Mouse (Mus musculus) urinary bladder, adult 2 months (tissue): Measurements from ENCODE around the gene Aox1. TPM values are rescaled to one million over a fixed set of nuclear protein-coding genes. Genes with fewer than 3 reads are reported as not detected.

ENCODE experiments used
- DNase-seq: peaks from one replicate; pipeline ENCODE4 v3.0.0; 2022; ENCODE audit warnings: low spot score
- polyA plus RNA-seq: library from polyadenylated mRNA; depleted of rRNA; stranded (reverse); fragments of >200 nt; gene quantifications from 2 replicates; pipeline ENCODE4 v1.2.3, GENCODE M21; 2012; rRNA removed

Gene Aox1
- polyA plus RNA-seq, 1 experiment = 29.5 TPM

GRCm38 (mm10) chr1:58110241-58110640 is 80.5 kb downstream of the Aox1 start:
- DNase-seq = no peak

GRCm38 (mm10) chr1:58111315-58111714 is 81.6 kb downstream of the Aox1 start:
- no peak for DNase-seq

- DNase-seq = peak; percentile 47
Measured at GRCm38 (mm10) chr1:58112880-58113279, 83.1 kb downstream of the Aox1 start, which contains the start of gene Aox3. Gene Aox3, plus strand, starts transcription at chr1:58113130.

- DNase-seq = no peak
Measured at GRCm38 (mm10) chr1:58113441-58113840, 83.7 kb downstream of the Aox1 start.

GRCm38 (mm10) chr1:58114021-58114560 is 84.4 kb downstream of the Aox1 start:
- no peak for DNase-seq

GRCm38 (mm10) chr1:58114666-58115375 is 85.1 kb downstream of the Aox1 start:
- no peak for DNase-seq

GRCm38 (mm10) chr1:58118231-58118630 is 88.5 kb downstream of the Aox1 start:
- DNase-seq = no peak

GRCm38 (mm10) chr1:58124901-58125300 is 95.2 kb downstream of the Aox1 start:
- no peak for DNase-seq

GRCm38 (mm10) chr1:58137891-58138290 is 108.2 kb downstream of the Aox1 start:
- no peak for DNase-seq

GRCm38 (mm10) chr1:58138986-58139385 is 109.3 kb downstream of the Aox1 start:
- DNase-seq = no peak

- no peak for DNase-seq
Measured at GRCm38 (mm10) chr1:58140607-58141006, 110.9 kb downstream of the Aox1 start.

- no peak for DNase-seq
Measured at GRCm38 (mm10) chr1:58144384-58145069, 114.8 kb downstream of the Aox1 start.

- DNase-seq = no peak
Measured at GRCm38 (mm10) chr1:58146026-58146425, 116.3 kb downstream of the Aox1 start.

GRCm38 (mm10) chr1:58147776-58148175 is 118.0 kb downstream of the Aox1 start:
- no peak for DNase-seq

GRCm38 (mm10) chr1:58152247-58152646 is 122.5 kb downstream of the Aox1 start:
- DNase-seq = no peak

Other genes with a start within 250 kb of the Aox1 start
- 0.76 and 1.1 TPM in 2 replicates for gene Sgo2a, start 34.0 kb upstream of the Aox1 start, polyA plus RNA-seq
- 20.7 and 22.2 TPM in 2 replicates for gene Kctd18, start 11.0 kb upstream of the Aox1 start, polyA plus RNA-seq
- 10.7 and 11.1 TPM in 2 replicates for gene Aox3, start 83.2 kb downstream of the Aox1 start, polyA plus RNA-seq
- 0.07 and 0.13 TPM in 2 replicates for gene Aox4, start 180.5 kb downstream of the Aox1 start, polyA plus RNA-seq
- gene Aox2, start 248.4 kb downstream of the Aox1 start, polyA plus RNA-seq = 0.06 and 0.07 TPM in 2 replicates